Mouse (Mus musculus) kidney, adult 2 months (tissue): ENCODE results near the gene Rtf2.

Experiments used
- CTCF ChIP-seq: fragments of 200-500 bp; conservative IDR thresholded peaks from 2 replicates; pipeline ENCODE4 v1.5.1; 2011; ENCODE audit warnings: low read depth, mild to moderate bottlenecking, control low read depth, low read length, moderate library complexity, mixed read lengths; ENCODE audit not compliant: insufficient read depth, insufficient read length
- POLR2A ChIP-seq: fragments of 200-500 bp; IDR thresholded peaks from one replicate; pipeline ENCODE4 v1.6.1; 2011; ENCODE audit warnings: low read depth, low read length, control low read depth

DNA sequence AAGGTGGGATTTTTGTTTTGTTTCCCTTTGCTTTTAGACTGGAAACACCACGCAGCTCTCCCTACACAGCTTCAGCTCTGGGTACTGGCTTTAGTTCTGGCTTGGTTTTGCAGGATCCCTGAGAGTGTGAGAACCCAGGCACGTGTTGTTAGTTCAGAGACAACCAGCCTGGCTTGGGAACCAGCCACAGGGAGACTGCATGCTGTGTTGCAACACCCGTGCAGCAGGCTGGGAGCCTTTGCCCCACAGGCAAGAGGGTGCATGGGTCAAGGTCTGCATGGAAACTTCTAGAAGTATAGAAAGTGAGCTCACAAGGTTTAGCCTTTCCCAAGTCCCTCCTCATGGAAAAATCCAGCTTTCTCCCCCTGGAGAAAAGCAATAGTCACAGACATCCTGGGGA lies 70.5 kb downstream of the Rtf2 start:
- TF ChIP-seq POLR2A (no peak), CTCF (no peak)
